Mouse (Mus musculus): Measurements from ENCODE around the gene Fzd2.
"Not testable (repeated sequence)": the region's sequence is repeated elsewhere in the genome, so short reads cannot be mapped to it uniquely, and the experiment has no call there.

The Fzd2 gene

DNA sequence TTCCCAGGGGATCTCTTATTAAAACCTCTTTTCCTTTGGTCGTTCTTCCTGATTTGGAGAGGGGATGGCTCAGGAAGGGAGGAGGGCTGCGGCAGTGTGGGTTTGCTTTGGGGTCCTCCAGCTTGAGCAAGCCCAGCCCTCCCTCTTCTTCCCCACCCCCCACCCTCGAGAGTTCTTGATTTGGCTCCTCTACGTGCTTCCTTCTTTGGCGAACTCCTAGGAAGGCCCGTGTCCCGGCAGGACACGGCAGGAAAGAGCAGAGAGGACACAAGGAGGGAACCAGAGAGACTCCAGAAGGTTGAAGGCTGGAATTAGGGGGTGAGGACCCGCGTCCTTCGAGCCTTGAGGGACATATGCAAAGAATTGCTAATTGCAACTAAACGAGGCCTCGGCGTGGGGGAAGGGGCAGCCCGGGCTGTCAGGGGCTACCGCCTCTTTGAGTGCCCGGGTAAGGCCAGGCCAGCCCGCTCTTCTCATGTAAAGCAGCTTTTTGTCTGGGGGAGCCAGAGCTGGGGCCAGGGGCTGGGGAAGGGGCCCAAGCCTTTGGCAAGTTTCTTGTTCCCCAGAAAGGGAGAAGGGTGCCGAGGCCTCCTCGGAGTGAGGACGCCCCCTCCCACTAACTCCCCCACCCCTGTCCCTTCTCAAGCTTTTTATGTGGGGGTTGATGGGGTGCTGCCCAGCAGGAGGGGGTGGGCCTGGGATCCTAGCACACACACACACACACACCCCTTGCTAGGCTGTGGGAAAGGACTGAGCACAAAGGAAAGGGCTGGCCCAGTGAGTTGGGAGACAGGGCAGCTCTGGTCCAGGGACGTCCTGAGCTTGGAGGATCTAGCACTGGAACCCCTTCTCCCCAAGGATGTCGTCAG is 24.8 kb upstream of the Fzd2 start, which contains the start of gene Gm11627:
Gene Gm11627, minus strand, starts transcription at position 297 of the 869 bp plus-strand sequence.
- in situ Hi-C loops (cut with MboI; ENCODE audit: low sequenced_read_pairs), result loop anchor here (10.0 kb wide), 1 partner anchor 65 kb away; no protein-coding TSS in a partner anchor

GRCm38 (mm10) chr11:102580034-102580330 is 24.2 kb upstream of the Fzd2 start:
- in situ Hi-C loops (cut with MboI; ENCODE audit: low sequenced_read_pairs), result no loop called here

DNA sequence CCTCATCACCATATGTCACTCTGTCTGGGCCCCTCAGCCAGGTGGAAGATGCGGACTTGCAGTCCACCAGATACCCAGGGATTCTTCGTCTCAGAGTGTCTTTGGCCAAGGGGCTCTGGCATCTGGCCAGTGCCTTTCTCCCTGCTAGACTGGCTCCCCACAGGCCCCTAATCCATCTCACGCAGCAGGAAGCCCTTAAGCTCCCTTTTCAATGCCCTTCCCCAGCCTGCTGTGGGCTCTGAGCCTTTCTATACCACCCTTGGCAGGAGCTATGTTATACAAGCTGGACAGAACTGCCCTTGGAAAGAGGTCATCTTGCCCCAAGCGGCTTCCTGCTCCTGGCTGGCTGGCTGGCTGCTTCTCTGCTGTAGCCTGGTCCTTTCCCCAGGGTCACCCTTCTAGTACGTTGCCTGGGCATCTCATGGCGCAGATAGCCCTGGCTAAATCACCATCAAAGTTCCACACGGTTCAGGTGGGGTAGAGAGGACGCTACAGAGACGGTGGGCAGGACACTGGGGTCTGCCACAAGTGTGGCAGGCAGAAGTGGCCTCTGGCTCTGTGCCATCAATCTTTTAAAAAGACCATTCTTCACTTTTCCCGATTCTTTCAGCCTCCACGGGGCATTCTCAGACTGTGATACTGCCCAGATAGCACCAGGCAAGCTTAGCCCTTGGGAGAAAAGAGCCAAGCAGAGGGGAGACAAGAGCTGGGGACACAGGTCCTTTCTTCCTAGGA is 22.7 kb upstream of the Fzd2 start:
- in situ Hi-C loops (cut with MboI; ENCODE audit: low sequenced_read_pairs), result no loop called here

DNA sequence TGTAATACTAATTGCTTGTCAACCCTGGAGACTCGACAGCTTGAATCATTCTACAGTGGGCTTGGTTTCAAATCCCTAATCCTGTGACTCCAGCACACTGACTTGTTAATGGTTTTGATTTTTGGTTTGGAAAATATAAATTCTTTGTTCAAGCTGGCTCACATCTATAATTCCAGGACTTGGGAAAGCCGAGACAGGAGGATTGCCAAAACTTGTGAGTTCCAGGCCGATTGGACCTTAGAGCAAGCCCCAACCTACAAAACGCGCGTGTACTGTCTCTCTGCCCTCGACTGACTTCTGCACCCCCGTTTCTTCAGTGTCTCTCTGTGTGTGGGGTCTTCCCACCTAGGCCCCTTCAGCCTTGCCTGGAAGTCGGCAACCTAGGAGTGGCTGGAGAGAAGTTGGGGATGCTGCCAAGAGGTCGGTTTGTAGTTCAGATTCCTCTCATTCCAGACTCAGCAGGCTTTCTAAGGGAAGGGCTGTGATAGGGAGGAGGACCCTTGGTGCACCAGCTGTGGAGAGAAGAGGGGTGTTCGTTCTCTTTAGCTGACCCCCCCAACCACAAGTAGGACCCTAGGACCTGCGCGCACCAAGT is 22.1 kb upstream of the Fzd2 start:
- in situ Hi-C loops (cut with MboI; ENCODE audit: low sequenced_read_pairs), result no loop called here

DNA sequence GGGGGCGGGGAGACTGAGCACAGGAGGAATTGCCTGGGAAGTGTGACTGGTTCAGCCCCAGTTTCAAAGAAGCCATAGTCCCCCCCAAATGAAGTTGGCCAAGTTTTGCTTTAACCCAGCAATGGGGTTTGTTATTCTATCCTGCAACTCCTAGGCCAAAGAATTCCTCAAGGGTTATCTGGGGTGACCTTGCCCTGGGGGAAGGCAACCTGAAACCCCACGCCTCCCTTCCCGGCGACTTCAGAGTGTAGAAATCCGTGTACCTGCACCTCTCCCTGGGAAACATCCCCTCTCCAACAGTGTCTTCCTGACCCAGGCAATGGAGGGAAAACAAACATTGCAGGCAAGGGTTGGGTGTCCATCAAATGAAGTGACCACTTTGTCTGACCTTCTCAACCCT is 21.5 kb upstream of the Fzd2 start:
- in situ Hi-C loops (cut with MboI; ENCODE audit: low sequenced_read_pairs), result no loop called here

DNA sequence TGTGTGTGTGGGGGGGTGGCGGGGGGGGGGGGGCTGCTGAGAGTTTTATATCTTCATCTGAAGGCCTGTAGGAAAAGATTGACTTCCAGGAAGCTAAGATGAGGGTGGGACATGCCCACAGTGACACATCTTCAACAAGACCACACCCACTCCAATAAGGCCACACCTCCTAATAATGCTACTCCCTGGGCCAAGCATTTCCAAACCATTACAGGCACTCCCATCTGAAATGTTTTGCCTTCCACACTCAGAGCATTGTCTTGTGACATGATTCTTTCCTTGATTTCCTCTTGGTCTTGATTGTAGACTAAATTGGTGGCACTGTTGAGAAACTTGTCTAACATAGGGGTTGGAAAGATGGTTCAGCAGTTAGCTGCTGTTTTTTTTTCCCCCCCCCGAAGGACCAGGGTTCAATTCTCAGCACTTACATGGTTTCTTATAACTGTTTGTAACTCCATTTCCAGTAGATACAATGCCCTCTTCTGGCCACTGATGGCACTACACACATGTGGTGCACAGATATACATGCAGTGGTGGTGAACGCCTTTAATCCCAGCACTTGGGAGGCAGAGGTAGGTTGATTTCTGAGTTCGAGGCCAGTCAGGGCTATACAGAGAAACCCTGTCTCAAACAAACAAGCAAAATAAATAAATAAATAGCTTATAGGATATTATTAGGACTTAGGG is 17.6 kb upstream of the Fzd2 start:
- in situ Hi-C loops (cut with MboI; ENCODE audit: low sequenced_read_pairs), result no loop called here

GRCm38 (mm10) chr11:102587554-102587953 is 16.6 kb upstream of the Fzd2 start:
- in situ Hi-C loops (cut with MboI; ENCODE audit: low sequenced_read_pairs), result no loop called here

DNA sequence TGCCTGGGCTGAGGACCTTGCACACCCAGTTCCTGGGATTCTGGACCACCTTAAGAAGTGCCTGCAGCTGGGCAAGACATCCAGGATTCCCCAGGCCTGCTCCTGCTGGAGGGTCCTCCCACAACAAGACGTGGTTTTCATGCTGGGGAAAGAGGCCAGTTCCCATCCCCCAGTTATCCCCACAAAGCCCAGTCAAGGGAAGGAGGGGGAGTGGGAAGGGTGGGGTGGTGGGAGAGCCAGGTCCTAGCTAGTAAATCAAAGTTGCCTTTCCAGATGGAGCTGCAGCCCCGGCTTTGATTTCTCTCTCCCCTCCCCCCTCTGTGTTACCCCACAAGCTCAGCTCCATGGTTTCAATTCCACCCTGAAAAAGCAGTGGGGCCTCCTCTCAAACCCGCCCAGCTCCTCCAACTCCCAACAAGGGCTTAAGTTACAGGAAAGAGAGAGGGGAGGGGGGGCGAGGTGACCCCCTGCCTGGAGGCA is 8.8 kb upstream of the Fzd2 start:
- in situ Hi-C loops (cut with MboI; ENCODE audit: low sequenced_read_pairs), result no loop called here

- in situ Hi-C loops (cut with MboI; ENCODE audit: low sequenced_read_pairs), result no loop called here
Measured at GRCm38 (mm10) chr11:102599912-102600311, 4.3 kb upstream of the Fzd2 start.

DNA sequence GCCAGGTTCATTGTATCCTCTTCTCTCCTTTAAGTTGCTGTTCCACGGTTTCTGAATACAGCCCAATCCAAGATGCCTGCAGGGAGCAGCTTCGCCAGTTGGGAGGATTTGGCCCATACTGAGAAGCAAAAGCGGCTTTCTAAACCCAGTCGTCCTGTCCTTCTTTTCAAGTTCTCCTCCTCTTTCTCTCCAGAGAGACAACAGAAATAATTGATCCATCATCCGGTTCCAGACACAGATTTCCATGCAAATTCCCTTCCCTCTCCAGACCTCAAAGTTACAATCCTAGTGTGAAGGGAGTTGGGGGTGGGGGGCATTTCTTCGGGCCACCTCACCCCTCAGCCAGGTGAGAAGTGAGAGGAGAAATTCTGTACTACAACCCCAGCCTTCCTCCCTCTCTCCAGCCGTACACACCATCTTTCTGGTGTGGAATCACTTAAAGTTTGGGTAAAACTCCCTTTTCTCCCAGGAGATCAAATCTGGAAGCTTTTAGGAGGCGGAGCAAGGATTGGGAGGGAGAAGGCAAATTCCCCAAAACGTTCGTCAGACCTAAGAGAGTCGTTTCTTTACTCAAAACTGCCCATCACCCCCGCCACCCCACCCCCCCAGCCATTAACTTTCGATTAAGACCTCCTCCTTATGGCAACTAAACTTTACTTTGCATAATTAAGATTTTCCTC is 1.2 kb upstream of the Fzd2 start:
- in situ Hi-C loops (cut with MboI; ENCODE audit: low sequenced_read_pairs), result no loop called here

GRCm38 (mm10) chr11:102603496-102603850 is 723 bp upstream of the Fzd2 start:
- in situ Hi-C loops (cut with MboI; ENCODE audit: low sequenced_read_pairs), result no loop called here

DNA sequence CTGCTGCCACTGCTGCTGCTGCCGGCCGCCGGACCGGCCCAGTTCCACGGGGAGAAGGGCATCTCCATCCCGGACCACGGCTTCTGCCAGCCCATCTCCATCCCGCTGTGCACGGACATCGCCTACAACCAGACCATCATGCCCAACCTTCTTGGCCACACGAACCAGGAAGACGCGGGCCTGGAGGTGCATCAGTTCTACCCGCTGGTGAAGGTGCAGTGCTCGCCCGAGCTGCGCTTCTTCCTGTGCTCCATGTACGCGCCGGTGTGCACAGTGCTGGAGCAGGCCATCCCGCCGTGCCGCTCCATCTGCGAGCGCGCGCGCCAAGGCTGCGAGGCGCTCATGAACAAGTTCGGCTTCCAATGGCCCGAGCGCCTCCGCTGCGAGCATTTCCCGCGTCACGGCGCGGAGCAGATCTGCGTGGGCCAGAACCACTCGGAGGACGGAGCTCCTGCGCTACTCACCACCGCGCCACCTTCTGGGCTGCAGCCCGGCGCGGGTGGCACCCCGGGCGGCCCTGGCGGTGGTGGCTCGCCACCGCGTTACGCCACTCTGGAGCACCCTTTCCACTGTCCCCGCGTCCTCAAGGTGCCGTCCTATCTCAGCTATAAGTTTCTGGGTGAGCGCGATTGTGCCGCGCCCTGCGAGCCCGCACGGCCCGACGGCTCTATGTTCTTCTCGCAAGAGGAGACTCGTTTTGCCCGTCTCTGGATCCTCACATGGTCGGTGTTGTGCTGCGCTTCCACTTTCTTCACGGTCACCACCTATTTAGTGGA is 769 bp downstream of the Fzd2 start:
- in situ Hi-C loops (cut with MboI; ENCODE audit: low sequenced_read_pairs), result no loop called here

DNA sequence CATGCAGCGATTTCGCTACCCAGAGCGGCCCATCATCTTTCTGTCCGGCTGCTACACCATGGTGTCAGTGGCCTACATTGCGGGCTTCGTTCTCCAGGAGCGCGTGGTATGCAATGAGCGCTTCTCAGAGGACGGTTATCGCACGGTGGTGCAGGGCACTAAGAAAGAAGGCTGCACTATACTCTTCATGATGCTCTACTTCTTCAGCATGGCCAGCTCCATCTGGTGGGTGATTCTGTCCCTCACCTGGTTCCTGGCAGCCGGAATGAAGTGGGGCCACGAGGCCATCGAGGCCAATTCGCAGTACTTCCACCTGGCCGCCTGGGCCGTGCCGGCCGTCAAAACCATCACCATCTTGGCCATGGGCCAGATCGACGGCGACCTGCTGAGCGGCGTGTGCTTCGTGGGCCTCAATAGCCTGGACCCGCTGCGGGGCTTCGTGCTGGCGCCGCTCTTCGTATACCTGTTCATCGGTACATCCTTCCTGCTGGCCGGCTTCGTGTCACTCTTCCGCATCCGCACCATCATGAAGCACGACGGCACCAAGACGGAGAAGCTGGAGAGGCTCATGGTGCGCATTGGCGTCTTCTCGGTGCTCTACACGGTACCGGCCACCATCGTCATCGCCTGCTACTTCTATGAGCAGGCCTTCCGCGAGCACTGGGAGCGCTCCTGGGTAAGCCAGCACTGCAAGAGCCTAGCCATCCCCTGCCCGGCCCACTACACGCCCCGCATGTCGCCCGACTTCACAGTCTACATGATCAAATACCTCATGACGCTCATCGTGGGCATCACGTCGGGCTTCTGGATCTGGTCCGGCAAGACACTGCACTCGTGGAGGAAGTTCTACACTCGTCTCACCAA is 1.6 kb downstream of the Fzd2 start:
- in situ Hi-C loops (cut with MboI; ENCODE audit: low sequenced_read_pairs), result no loop called here

- in situ Hi-C loops (cut with MboI; ENCODE audit: low sequenced_read_pairs), result no loop called here
Measured at GRCm38 (mm10) chr11:102606751-102607171, 2.6 kb downstream of the Fzd2 start.

DNA sequence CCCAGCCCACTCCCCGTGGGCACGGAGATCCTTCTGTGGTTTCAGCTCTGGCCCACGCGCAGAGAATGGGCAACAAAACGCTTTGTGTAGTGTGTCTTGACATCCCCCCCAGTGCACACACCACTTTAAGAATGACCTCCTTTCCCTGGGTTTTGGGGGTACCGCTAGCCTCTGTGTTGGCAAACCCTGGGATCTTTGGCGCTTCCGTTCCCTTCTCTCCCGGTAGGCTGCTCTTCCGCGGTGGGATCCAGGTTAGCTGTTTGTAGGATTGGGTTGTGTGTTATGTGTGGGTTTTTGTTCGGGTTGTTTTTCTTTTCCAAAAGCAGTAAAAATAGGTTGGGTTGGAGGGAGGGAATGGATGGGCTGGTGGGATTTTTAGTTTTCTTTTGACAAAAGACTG is 3.0 kb downstream of the Fzd2 start:
- in situ Hi-C loops (cut with MboI; ENCODE audit: low sequenced_read_pairs), result not testable (repeated sequence)

DNA sequence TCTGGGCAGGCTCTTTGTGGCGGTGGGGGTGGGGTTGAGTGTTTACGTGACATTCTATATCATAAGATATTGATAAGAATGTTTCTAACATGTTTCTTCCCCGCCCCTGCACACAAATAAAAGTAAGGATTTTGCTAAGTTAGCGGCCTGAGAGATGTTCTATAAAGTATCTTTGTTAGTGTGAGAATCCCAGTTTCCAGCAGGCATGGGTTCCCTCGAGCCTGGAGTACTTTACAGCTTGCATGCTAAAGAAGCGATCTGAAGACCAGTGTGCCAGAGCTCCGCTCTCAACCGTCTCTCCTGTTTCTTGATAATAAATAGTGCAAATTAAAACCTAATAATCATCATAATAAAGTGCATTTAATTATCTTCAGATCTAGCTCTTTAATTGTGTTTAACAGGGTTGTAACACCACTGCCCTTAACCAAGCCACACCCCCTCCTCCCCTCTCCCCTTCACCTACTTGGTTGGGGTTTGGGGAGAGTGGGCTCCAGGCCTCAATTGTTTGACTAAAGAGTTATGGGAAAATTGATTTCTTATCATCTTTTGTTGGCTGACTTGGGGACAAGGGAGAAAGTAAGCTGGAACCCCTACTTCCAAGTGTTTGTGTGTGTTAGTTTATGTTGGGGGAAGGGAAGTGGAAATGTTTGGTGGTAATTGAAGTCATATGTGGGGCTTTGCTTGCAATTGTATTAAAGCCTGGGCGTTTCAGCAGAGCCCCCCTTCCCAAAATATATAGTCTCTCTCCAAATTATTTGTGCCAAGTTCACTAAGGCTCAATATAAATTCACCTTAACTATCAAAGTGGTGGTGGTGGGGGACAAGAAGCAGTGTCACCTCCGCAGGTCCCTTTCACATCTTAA is 3.7 kb downstream of the Fzd2 start:
- in situ Hi-C loops (cut with MboI; ENCODE audit: low sequenced_read_pairs), result no loop called here

DNA sequence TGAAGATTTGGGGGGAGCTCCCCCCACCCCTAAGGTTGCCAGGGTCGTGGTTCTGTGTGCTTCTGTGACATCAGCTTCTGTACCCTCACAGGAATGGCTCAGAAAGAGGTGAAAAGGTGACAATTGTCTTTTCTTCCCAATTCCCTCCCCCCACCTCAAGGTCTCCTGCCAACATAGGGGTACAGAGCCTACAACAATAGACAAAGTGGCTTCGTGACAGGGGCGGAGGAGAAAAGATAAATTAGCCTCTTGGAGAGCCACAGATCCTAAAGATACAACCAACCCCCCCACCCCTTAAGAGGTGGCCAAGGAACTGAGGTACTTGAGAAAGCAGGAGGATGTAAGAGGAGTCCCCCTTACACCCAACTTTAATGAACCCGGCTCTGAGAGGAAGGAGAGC is 4.5 kb downstream of the Fzd2 start:
- in situ Hi-C loops (cut with MboI; ENCODE audit: low sequenced_read_pairs), result no loop called here

DNA sequence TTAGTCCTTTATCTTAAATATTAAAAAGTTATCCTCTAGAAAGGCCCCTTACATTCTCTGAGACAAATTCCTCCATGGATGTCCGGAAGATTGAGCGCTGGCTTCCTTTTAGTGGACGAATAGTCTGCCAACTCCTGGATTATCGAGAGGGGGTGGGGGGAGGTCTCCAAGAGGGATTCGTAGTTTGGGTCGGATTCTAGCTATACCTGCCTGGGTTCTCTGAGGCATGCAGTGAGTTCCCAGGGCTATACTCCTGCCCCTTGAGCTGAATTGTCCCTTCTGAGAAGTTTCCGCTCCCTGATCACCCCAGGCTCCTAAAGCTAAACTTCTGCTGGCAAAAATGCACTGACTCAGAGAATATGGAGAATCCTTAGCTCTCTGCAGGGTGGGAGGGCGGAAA is 5.3 kb downstream of the Fzd2 start:
- in situ Hi-C loops (cut with MboI; ENCODE audit: low sequenced_read_pairs), result no loop called here
